Mouse (Mus musculus): ENCODE measurements around the gene Vps25. TPM values are rescaled to one million over a fixed set of nuclear protein-coding genes. Genes with fewer than 3 reads are reported as not detected.

Vps25 gene
- total and polyA plus RNA-seq, 2 experiments from 2014 or later: 82.1 to 137 TPM

DNA sequence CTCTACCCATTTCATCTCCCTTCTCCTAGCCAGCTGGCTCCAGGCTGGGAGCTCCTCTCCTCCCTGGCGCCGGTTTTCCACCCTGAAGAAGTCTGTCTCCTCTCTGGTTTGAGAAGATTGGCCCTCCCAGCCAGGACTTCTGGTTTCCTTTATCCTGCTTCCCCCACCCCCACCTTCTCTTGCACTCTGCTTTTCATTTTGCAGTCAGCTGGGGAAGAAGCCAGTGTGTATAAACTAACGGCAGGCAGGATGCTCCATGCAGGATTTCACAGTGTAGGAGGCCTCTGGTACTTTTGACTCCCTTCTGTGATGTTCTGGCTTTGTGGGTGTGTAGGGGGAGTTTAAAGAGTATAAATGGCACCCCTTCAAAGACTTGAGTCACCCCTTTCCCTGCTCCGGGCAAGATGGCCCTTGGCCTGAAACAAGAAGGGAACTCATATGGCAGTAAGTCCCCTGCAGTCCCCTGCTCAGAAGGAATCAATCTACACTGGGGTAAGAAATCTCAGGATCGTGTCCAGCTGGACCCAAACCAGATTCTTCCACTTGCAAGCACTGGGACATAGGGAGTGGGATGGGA lies 15.3 kb upstream of the Vps25 start:
- Histone ChIP-seq H3K4me3 (ENCODE audit: low read length) (no peak overlapping the region), H3K9ac (replicated peaks; ENCODE audit: low read length) (0 out of 2 replicates have a peak overlapping the region, but pooled peaks have one; percentile 13), H3K4me2 (ENCODE audit: low read depth, low read length) (no peak overlapping the region), H3K9me3 (ENCODE audit: low read length) (no peaks in the 10 kb centered on the region), H3K4me1 (ENCODE audit: insufficient read depth, low read length) (no peaks in the 10 kb centered on the region), H3K27me3 (ENCODE audit: insufficient read depth, low read length) (no peaks in the 10 kb centered on the region), H3K36me3 (ENCODE audit: insufficient read depth, low read length) (no peaks in the 10 kb centered on the region), H3K27ac (peak overlapping the region; percentile 59)
- no peak for TF ChIP-seq CTCF (IDR thresholded peaks at IDR 0.05; ENCODE audit: low read depth)
- WGBS: 35% methylated on average over 5 of the region's 5 CpGs
- DNase-seq (ENCODE audit: low spot score): peak; percentile 53
- peak; percentile 49; the same call in 1 of the 2 replicates for ATAC-seq

DNA sequence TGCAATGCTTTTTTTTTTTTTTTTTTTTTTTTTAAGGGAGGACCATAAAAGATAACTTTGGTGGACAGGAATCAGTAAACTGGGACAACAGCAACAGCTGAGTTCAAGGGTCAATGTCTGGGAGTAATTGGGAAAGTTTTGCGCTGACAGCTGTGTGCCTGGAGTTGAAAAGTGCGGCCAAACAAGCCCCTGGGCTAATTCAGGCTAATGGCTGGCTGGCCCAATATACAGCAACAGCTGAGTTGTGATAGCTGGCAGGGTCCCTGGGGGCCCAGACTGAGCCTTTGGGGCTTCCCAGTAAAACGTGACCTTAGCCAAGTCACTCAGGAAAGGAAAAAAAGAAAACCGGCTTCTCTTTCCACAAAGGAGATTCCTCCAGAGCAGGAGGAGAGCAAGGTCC lies 8.4 kb upstream of the Vps25 start:
- DNase-seq (ENCODE audit: low spot score): no peak
- Histone ChIP-seq H3K4me2 (ENCODE audit: low read depth, low read length) (no peak overlapping the region), H3K27me3 (ENCODE audit: insufficient read depth, low read length) (no peaks in the 10 kb centered on the region)

DNA sequence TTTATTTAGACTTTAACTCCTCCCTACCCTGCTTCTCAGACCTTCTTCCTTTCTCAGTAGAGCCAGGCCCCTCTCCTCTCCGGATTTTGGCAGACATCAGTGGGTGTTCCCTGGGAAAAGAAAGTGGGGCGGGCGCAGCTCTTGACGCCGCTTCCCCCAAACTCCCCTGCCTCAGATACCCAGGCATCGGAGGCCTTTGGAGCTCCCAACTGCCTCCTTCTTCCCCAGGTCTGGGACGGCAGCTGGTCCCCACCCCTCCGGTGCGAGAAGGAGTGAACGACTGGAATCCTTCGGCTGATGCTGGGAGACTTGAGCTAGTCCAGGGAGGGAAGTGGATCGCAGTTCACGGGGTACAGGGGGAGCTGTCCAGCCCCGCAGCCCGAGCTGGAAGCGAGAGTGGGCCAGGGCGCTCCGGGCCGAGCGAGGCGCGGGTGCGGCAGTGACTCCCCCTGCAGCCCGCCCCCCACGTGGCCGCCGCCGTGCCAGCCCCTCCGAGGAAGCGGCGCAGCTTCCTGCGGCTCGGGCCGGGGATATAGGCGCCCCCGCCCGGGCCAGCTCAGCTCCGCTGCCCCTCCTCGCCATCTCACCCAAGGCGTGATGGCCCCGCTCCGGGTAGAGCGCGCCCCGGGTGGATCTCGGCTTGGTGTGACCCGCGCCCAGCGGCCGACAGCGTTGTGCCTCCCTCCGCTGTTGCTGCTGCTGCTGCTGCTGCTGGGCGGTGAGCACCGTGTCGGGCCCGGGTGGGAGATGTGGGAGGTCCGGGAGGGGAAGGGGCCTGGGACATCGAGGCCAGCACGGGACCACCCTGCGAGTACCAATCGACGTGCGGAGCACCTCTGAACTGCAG lies 7.4 kb upstream of the Vps25 start, which contains the start of gene Ramp2:
Gene Ramp2 (plus strand): TSS at position 174 of the 847 bp plus-strand sequence.
- Histone ChIP-seq H3K27me3 (ENCODE audit: insufficient read depth, low read length) (no peaks in the 10 kb centered on the region), H3K4me3 (ENCODE audit: low read length) (peak within 1 kb of the TSS; percentile 66)
- WGBS: 2% methylated on average over 49 of the region's 63 CpGs

More for the DNA sequence above, 8.4 kb upstream of the Vps25 start:
- 48% methylated on average over 4 of the region's 4 CpGs for WGBS
- ATAC-seq: no peak
- Histone ChIP-seq H3K9ac (replicated peaks; ENCODE audit: low read length) (no peak overlapping the region), H3K9me3 (ENCODE audit: low read length) (no peaks in the 10 kb centered on the region), H3K4me1 (ENCODE audit: insufficient read depth, low read length) (0 out of 2 replicates have a peak, but pooled peaks cover 4% of the 10 kb centered on the region), H3K27ac (no peak overlapping the region), H3K4me3 (ENCODE audit: low read length) (no peak overlapping the region), H3K36me3 (ENCODE audit: insufficient read depth, low read length) (no peaks in the 10 kb centered on the region)
- no peak for TF ChIP-seq CTCF (IDR thresholded peaks at IDR 0.05; ENCODE audit: low read depth)

DNA sequence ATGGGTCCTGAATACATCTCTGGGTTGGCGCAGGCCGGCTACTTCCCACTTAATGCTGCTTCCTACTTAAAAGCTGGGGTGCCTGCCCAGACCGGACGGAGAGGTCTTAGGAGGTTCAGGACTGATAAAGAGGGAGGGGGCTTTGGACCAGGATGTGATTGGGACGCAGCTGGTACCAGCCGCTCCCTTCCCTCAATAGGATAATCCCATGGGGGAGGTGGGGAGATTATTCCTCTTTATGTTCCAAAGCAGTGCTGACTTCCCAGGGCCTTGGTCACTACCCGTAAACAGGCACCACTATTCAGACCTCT lies 6.8 kb upstream of the Vps25 start:
- ATAC-seq: no peak; the same call in 1 of the 2 replicates
- Histone ChIP-seq H3K4me2 (ENCODE audit: low read depth, low read length) (peak overlapping the region; percentile 95), H3K9ac (replicated peaks; ENCODE audit: low read length) (peak overlapping the region; percentile 67), H3K4me1 (ENCODE audit: insufficient read depth, low read length) (0 out of 2 replicates have a peak, but pooled peaks cover 4% of the 10 kb centered on the region), H3K27ac (peak overlapping the region; percentile 64), H3K27me3 (ENCODE audit: insufficient read depth, low read length) (no peaks in the 10 kb centered on the region), H3K4me3 (ENCODE audit: low read length) (peak overlapping the region; percentile 66), H3K36me3 (ENCODE audit: insufficient read depth, low read length) (no peaks in the 10 kb centered on the region), H3K9me3 (ENCODE audit: low read length) (no peaks in the 10 kb centered on the region)
- TF ChIP-seq CTCF (IDR thresholded peaks at IDR 0.05; ENCODE audit: low read depth): no peak
- 4% methylated on average over 7 of the region's 7 CpGs for WGBS
- DNase-seq (ENCODE audit: low spot score): no peak

More for the DNA sequence above, 7.4 kb upstream of the Vps25 start, which contains the start of gene Ramp2:
- 0 out of 2 replicates have a peak, but pooled peaks have one; percentile 1 for TF ChIP-seq CTCF (IDR thresholded peaks at IDR 0.05; ENCODE audit: low read depth)
- peak; percentile 48 for DNase-seq (ENCODE audit: low spot score)
- no peaks in the 10 kb centered on the region for H3K36me3 ChIP-seq (ENCODE audit: insufficient read depth, low read length)
- ATAC-seq: peak; percentile 87
- peak within 1 kb of the TSS; percentile 95 for H3K4me2 ChIP-seq (ENCODE audit: low read depth, low read length)
- H3K9ac ChIP-seq (replicated peaks; ENCODE audit: low read length): peak within 1 kb of the TSS; percentile 67
- H3K9me3 ChIP-seq (ENCODE audit: low read length): no peaks in the 10 kb centered on the region
- H3K4me1 ChIP-seq (ENCODE audit: insufficient read depth, low read length): 0 out of 2 replicates have a peak, but pooled peaks cover 4% of the 10 kb centered on the region
- peak within 1 kb of the TSS; percentile 64 for H3K27ac ChIP-seq

DNA sequence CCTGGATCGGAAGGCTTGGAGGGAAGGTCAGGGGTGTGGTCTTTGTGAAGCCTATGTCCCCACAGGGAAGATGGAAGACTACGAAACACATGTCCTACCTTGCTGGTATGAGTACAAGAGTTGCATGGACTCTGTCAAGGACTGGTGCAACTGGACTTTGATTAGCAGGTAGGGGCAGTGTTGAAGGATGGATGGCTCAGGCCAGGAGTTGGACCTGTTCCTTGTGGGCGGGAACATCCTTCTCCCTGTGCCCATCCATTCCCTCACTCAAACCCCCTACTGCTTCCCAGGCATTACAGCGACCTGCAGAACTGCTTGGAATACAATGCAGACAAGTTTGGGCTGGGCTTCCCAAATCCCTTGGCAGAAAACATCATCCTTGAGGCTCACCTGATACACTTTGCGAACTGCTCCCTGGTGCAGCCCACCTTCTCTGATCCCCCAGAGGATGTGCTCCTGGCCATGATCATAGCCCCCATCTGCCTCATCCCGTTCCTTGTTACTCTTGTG lies 5.9 kb upstream of the Vps25 start:
- Histone ChIP-seq H3K9ac (replicated peaks; ENCODE audit: low read length) (no peak overlapping the region), H3K4me1 (ENCODE audit: insufficient read depth, low read length) (0 out of 2 replicates have a peak, but pooled peaks cover 4% of the 10 kb centered on the region), H3K4me2 (ENCODE audit: low read depth, low read length) (peak overlapping the region; percentile 95), H3K36me3 (ENCODE audit: insufficient read depth, low read length) (no peaks in the 10 kb centered on the region), H3K9me3 (ENCODE audit: low read length) (no peaks in the 10 kb centered on the region), H3K27me3 (ENCODE audit: insufficient read depth, low read length) (no peaks in the 10 kb centered on the region), H3K4me3 (ENCODE audit: low read length) (peak overlapping the region; percentile 66; the same call in 1 of the 2 replicates), H3K27ac (peak overlapping the region; percentile 37; the same call in 1 of the 2 replicates)
- 83% methylated on average over 6 of the region's 6 CpGs for whole genome bisulfite sequencing
- no peak for DNase-seq (ENCODE audit: low spot score)
- no peak for TF ChIP-seq CTCF (IDR thresholded peaks at IDR 0.05; ENCODE audit: low read depth)
- no peak for ATAC-seq

DNA sequence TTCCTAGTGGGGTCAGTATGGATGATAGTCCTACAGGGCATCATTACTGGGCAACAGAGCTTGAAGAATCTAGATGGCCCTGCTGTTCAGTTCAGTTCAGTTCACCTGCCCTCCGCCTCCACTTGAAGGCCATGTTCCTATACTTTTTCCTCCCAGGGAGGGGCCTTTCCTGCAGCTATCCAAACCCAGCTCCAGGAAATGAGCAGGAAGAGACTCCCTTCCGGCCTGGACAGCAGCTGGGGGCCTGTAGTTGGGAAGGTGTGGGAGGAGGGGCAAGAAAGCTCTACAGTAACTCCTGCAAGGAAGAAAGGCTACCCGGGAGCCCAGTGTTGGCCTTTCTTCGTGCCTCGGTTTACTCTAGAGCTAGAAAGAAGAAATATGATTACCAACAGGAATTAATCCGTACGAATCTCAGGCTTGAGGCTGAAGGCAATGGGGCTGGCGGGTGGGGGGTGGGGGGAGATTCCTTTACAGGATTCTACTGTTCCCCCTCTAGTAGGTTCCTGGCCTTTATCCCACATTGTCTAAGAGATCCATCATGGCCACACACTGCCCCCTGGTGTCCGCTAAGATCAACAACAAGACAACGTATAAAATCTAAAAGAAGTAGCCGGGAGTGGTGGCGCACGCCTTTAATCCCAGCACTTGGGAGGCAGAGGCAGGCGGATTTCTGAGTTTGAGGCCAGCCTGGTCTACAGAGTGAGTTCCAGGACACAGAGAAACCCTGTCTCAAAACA lies 5.1 kb upstream of the Vps25 start:
- Histone ChIP-seq H3K4me1 (ENCODE audit: insufficient read depth, low read length) (peaks cover 8% of the 10 kb centered on the region), H3K4me2 (ENCODE audit: low read depth, low read length) (0 out of 2 replicates have a peak overlapping the region, but pooled peaks have one; percentile 4), H3K27me3 (ENCODE audit: insufficient read depth, low read length) (no peaks in the 10 kb centered on the region), H3K27ac (peak overlapping the region; percentile 41; the same call in 1 of the 2 replicates), H3K4me3 (ENCODE audit: low read length) (no peak overlapping the region), H3K9ac (replicated peaks; ENCODE audit: low read length) (no peak overlapping the region), H3K9me3 (ENCODE audit: low read length) (no peaks in the 10 kb centered on the region), H3K36me3 (ENCODE audit: insufficient read depth, low read length) (no peaks in the 10 kb centered on the region)
- DNase-seq (ENCODE audit: low spot score) (peak; percentile 81), ATAC-seq (no peak)
- 31% methylated on average over 14 of the region's 14 CpGs for WGBS
- peak; percentile 67 for TF ChIP-seq CTCF (IDR thresholded peaks at IDR 0.05; ENCODE audit: low read depth)

Data from hindbrain, postnatal 0 days (tissue).